ENCODE assay signal across 8 mouse cellular contexts in genomic region chr10:59114535-59115291, GRCm38 (mm10).
A peak's percentile ranks its signal among the peaks of the same experiment; 100 is the strongest.
DNase-seq lines count a peak whose midpoint lies in the region; ATAC-seq and TF ChIP-seq lines count a peak whose summit lies in the region.

No protein-coding gene starts in this region.

- no peaks in the 10 kb centered on the region for H3K9me3 ChIP-seq in stomach, postnatal 0 days (ENCODE audit: control insufficient read depth, low read length)

- no peak overlapping the region for H3K9ac ChIP-seq in stomach, postnatal 0 days (ENCODE audit: low read length)

- H3K4me1 ChIP-seq in stomach, postnatal 0 days (replicated peaks; ENCODE audit: control insufficient read depth, insufficient read depth): no peaks in the 10 kb centered on the region

- no peak for TF ChIP-seq EP300 in stomach, postnatal 0 days (optimal IDR thresholded peaks at IDR 0.05)

- no peaks in the 10 kb centered on the region for H3K36me3 ChIP-seq in stomach, postnatal 0 days (ENCODE audit: control insufficient read depth, insufficient read depth, low read length)

- intact Hi-C loops in left cerebral cortex, postnatal 25 days (cut with DNase I): loop anchor here (1.0 to 5.0 kb wide), 2 partner anchors 13 to 108 kb away; partner anchors contain the start of genes Sept10 and Sowahc

- no peaks in the 10 kb centered on the region for H3K27me3 ChIP-seq in stomach, postnatal 0 days (ENCODE audit: control insufficient read depth, insufficient read depth, low read length)

- no peak overlapping the region for H3K27ac ChIP-seq in stomach, postnatal 0 days (replicated peaks)

- 32% methylated on average over 15 of the region's 15 CpGs for WGBS in stomach, postnatal 0 days

- ATAC-seq in stomach, postnatal 0 days (ENCODE audit: low FRiP score, low TSS enrichment): no peak

- no peak for TF ChIP-seq CTCF in stomach, postnatal 0 days (IDR thresholded peaks at IDR 0.05; ENCODE audit: low read depth)

- peak; percentile 41 to 86 for DNase-seq in adrenal gland, adult (ENCODE audit: inconsistent age in 2 of 2, low spot score in 1 of 2)
- no peak for DNase-seq in adrenal gland, postnatal 4 days (ENCODE audit: low spot score in 2 of 2)
- DNase-seq in fibroblast of lung, adult 2 months (ENCODE audit: low read depth): peak; percentile 79
- peak; percentile 1 for DNase-seq in hindlimb bud, embryonic 11.5 days (ENCODE audit: extremely low spot score, low read depth, low spot score)
- DNase-seq in left cerebral cortex, postnatal 25 days (ENCODE audit: low spot score in 2 of 2): peak; percentile 78 to 96
- DNase-seq in stomach, postnatal 0 days (ENCODE audit: low spot score): peak; percentile 26
- no peak for DNase-seq in cerebellum, adult 9-10 months
- no peak for DNase-seq in thymus, adult 18-20 months

- H3K4me3 ChIP-seq in stomach, postnatal 0 days (ENCODE audit: low read depth, low read length): no peak overlapping the region

- no peak overlapping the region for H3K4me2 ChIP-seq in stomach, postnatal 0 days (replicated peaks; ENCODE audit: low read depth)

Comparison
In these comparisons a context has a peak if more than half of its experiments do, and no peak if none do; other contexts are left out.
1. DNase-seq: peak in adrenal gland, adult (2 of 2), fibroblast of lung, adult 2 months (single experiment), hindlimb bud, embryonic 11.5 days (single experiment), left cerebral cortex, postnatal 25 days (2 of 2) and stomach, postnatal 0 days (single experiment); none in adrenal gland, postnatal 4 days (0 of 2), cerebellum, adult 9-10 months (single experiment) and thymus, adult 18-20 months (0 of 2).